Mouse (Mus musculus) fibroblast of lung, adult 2 months (primary cell): Measurements from ENCODE around the gene Farsa.

Experiments
- DNase-seq: peaks from one replicate; pipeline ENCODE4 v3.0.0-alpha.2; 2011; ENCODE audit warnings: low read depth

Gene Farsa

GRCm38 (mm10) chr8:84911854-84912253, 55.1 kb downstream of the Farsa start:
- DNase-seq = no peak

GRCm38 (mm10) chr8:84912391-84912790, 55.6 kb downstream of the Farsa start:
- DNase-seq = no peak

DNA sequence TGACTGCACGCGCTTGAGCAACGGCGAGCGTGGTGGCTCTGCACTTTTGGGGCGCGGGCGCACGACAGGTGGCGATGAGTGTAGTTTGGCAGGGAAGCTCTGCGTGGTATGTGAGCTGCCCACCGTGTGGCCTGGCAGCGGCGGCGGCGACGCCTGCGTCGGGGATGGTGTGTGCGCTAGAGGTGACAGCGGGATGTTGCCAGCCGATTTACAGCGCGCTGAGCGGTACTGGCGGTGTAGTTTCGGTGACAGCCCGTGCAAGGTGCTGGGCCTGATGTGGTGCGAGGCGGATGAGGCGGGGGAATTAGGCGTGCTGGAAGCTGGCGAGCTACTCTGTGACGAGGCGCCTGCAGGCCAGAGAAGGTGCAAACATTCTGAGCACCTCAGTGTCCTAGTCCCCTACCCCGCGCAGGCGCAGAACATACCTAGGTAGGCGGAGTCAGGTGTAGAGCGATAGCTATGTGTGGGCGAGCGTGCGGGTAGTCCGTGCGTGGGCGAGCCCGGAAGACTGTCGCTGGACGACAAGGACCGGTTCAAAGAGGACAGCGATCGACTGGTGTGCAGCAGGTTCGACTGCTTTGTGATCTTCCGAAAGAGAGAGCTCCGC, 56.2 kb downstream of the Farsa start:
- no peak for DNase-seq

- DNase-seq = no peak
Measured at GRCm38 (mm10) chr8:84913502-84913900, 56.7 kb downstream of the Farsa start.

DNA sequence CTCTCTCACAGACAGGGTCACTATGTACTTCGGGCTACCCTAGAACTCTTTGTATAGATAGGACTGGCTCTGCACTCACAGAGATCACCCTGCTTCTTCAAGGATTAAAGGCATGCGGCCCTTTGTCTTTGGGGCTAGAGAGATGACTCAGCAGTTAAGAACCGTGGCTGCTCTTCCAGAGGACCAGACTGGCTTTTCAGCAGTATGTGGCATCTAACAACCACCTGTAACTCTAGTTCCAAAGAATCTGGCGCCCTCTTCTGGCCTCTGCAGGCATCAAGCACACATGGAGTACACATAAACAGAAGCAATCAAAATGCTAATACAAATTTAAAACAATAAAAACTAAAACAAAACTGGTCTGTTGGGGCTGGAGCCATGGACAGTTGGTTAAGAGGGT, 57.2 kb downstream of the Farsa start:
- no peak for DNase-seq

- no peak for DNase-seq
Measured at GRCm38 (mm10) chr8:84915269-84915668, 58.5 kb downstream of the Farsa start.

- DNase-seq = no peak
Measured at GRCm38 (mm10) chr8:84917781-84918180, 61.0 kb downstream of the Farsa start.

DNA sequence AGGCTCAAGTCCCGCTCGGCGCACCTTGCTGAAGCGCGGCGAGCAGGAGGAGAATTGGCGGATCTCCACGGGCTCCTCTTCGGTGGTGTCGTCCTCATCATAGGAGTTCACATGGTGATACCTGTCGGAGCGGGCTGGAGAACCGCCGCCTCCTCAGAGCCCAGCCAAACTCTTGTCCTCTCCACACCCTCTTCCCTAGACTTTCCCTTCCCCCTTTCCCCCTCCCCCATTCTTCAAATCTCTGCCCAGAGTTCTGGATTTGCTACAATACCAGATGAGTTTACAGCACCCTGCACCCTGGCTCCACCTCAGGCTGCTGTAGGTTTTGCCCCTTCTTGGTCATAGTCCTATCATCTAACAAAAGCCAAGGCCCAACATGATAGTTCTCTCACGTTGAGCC, 61.9 kb downstream of the Farsa start:
- DNase-seq = no peak
